Mouse (Mus musculus) forebrain, embryonic 16.5 days (tissue): ENCODE results near the gene Sorbs1. TPM values are rescaled to one million over a fixed set of nuclear protein-coding genes. Genes with fewer than 3 reads are reported as not detected.

Experiments
- ATAC-seq: fragments of 200-750 bp; cut with Nextera tagmentation; 2 replicates; pipeline ENCODE4 v1.8.0; 2017; ENCODE audit warnings: mild to moderate bottlenecking, moderate library complexity
- H3K27ac ChIP-seq: fragments of 300-500 bp; sonication (generic); 2 replicates; pipeline ENCODE4 v1.5.1; 2014; ENCODE audit warnings: low read length, control low read depth
- H3K27me3 ChIP-seq: fragments of 300-500 bp; sonication (generic); replicated peaks from 2 replicates; pipeline ENCODE4 v1.6.1; 2014; ENCODE audit warnings: low read length; ENCODE audit not compliant: control insufficient read depth, insufficient read depth
- H3K36me3 ChIP-seq: fragments of 300-500 bp; sonication (generic); 2 replicates; pipeline ENCODE4 v1.6.1; 2014; ENCODE audit not compliant: control insufficient read depth, insufficient read depth
- H3K4me1 ChIP-seq: fragments of 300-500 bp; sonication (generic); replicated peaks from 2 replicates; pipeline ENCODE4 v1.6.1; 2014; ENCODE audit warnings: low read length; ENCODE audit not compliant: control insufficient read depth, insufficient read depth
- H3K4me2 ChIP-seq: fragments of 300-500 bp; sonication (generic); 2 replicates; pipeline ENCODE4 v1.6.1; 2014; ENCODE audit warnings: mild to moderate bottlenecking, low read length, control low read depth
- H3K4me3 ChIP-seq: fragments of 300-500 bp; sonication (generic); replicated peaks from 2 replicates; pipeline ENCODE4 v1.5.1; 2014; ENCODE audit warnings: mild to moderate bottlenecking, low read length, control low read depth
- H3K9ac ChIP-seq: fragments of 300-500 bp; sonication (generic); replicated peaks from 2 replicates; pipeline ENCODE4 v1.6.1; 2014; ENCODE audit warnings: low read depth, low read length, control low read depth
- H3K9me3 ChIP-seq: fragments of 300-500 bp; sonication (generic); 2 replicates; pipeline ENCODE4 v1.6.1; 2016; ENCODE audit warnings: low read length; ENCODE audit not compliant: control insufficient read depth
- WGBS: fragments of 180-500 bp; shearing (Covaris S2); extraction: QIAGEN DNeasy Blood & Tissue Kit; methylation state at CpG from one replicate; pipeline ENCODE4 v1.1.7; 2014; 5-methylcytosine and 5-hydroxymethylcytosine counted together
- polyA plus RNA-seq: library from polyadenylated mRNA; unstranded; fragments of >200 nt; fragmentation: Nextera tagmentation; extraction: Ambion mirVana; gene quantifications from 2 replicates; pipeline ENCODE4 v1.2.1, GENCODE M21; 2015

Gene Sorbs1
- polyA plus RNA-seq, 1 experiment from 2014 or later = 128 TPM

GRCm38 (mm10) chr19:40275401-40276188 lies 238.0 kb downstream of the Sorbs1 start:
- Histone ChIP-seq H3K4me1 (peaks cover 12% of the 10 kb centered on the region), H3K4me2 (no peak overlapping the region), H3K27ac (no peak overlapping the region), H3K9ac (no peak overlapping the region), H3K9me3 (no peaks in the 10 kb centered on the region), H3K27me3 (peaks cover 19% of the 10 kb centered on the region), H3K4me3 (no peak overlapping the region), H3K36me3 (no peaks in the 10 kb centered on the region)
- 91% methylated on average over 14 of the region's 14 CpGs for WGBS
- no peak for ATAC-seq

DNA sequence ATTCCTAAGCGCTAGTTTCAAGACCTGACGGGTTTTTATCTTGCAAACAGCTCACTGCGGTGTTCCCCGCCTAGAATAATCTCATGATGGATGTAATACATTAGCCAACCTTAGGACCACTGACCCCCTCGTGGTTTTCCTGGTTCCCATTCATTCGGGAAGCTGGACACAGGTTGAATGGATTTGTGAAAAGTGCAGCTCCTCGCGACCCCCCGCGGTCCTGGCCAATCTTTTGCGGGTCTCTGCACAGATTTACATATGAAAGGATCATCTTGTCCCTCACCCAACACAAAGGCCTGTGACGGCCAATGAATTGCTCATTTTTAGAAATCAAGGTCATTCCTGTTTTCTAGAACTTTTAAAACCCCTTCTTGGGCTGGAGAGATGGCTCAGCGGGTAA lies 240.9 kb downstream of the Sorbs1 start:
- peaks cover 17% of the 10 kb centered on the region for H3K4me1 ChIP-seq
- no peaks in the 10 kb centered on the region for H3K36me3 ChIP-seq
- H3K4me2 ChIP-seq = no peak overlapping the region
- H3K9ac ChIP-seq = no peak overlapping the region
- no peak for ATAC-seq
- peaks cover 19% of the 10 kb centered on the region for H3K27me3 ChIP-seq
- WGBS = 8% methylated on average over 13 of the region's 13 CpGs
- H3K4me3 ChIP-seq = no peak overlapping the region
- no peaks in the 10 kb centered on the region for H3K9me3 ChIP-seq
- no peak overlapping the region for H3K27ac ChIP-seq

DNA sequence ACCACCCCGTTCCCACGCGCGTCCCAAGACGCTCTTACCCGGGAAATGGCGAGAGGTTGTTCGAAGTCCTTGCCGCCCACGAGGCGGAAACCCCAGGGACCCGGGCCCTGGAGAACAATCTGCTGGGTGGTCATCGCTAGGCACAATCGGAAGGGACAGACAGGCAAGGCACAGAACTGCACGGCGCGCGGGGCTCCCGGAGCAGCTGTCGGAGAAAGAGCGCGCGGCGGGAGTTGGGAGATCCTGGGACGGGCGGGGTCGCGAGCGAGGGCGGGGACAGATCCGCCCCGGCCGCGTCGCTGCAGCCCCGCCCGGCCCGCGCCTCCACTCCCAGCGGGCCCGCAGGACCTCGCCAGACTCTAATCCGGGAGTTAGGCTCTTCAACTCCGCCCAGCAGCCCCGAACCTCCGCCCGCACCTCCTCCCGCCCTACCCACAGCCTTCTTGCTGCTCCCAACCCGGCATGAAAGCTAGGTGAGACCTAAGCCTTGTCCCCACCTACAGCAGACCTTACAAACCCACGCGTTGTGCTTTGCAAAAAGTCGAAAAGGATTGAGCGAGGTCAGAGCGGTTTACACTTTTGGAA lies 242.2 kb downstream of the Sorbs1 start, which contains the start of gene Pdlim1:
Pdlim1 (minus strand) TSS at position 535 of the 585 bp plus-strand sequence.
- Histone ChIP-seq H3K27ac (no peak within 1 kb of the TSS), H3K4me2 (peak within 1 kb of the TSS; percentile 98), H3K36me3 (no peaks in the 10 kb centered on the region), H3K4me3 (peak within 1 kb of the TSS; percentile 56), H3K9me3 (no peaks in the 10 kb centered on the region), H3K4me1 (peaks cover 17% of the 10 kb centered on the region), H3K9ac (peak within 1 kb of the TSS; percentile 57), H3K27me3 (peaks cover 19% of the 10 kb centered on the region)
- WGBS = 1% methylated on average over 39 of the region's 54 CpGs
- peak; percentile 82 for ATAC-seq

DNA sequence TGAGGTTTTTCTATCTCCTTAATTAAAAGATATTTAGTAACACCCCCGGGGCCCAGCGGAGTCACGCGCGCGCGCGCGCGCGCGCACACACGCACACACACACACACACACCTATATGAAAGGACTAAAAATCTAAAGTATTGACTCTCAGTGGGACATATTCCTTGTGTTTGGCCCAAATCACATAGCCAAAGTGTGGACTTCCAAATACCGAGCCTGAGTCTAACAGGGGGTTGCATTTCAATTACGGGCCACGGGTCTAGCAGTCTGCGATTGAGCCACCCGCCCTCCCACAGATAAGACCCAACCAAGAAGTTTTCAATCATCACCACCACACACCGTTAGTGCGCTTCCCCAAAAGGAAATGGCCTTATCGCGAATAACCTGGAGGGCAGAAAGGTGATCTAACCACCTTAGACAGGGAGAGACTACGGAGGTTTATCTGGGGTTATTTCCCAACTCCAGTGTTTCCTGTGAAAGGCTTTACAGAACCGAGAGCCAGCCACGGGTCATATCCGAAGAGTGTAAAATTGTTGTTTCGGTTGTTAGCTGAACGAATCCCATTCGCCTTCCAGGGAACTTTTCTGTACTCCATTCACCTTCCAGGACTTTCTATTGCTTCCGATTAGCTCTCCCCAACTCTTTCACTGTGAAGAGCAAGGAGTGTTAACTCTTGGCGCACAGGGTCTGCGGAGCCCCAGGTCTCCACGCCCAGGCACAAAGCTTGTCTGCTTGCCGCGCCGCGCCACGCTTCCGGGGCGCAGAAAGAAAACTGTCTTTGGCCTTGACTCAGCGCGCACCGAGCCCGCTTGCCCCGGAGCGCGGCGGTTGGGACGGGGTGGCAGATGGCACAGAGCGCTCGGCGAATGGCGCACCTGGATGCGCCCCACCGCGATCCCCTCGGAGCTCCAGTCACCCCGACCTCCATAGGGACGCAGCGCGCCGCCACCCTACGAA lies 242.9 kb downstream of the Sorbs1 start:
- H3K4me1 ChIP-seq = peaks cover 17% of the 10 kb centered on the region
- peak overlapping the region; percentile 56 for H3K4me3 ChIP-seq

GRCm38 (mm10) chr19:40269526-40269925 lies 244.1 kb downstream of the Sorbs1 start:
- Histone ChIP-seq H3K36me3 (no peaks in the 10 kb centered on the region), H3K9ac (no peak overlapping the region), H3K4me1 (peaks cover 17% of the 10 kb centered on the region), H3K4me2 (no peak overlapping the region), H3K4me3 (no peak overlapping the region), H3K9me3 (no peaks in the 10 kb centered on the region), H3K27me3 (peaks cover 19% of the 10 kb centered on the region), H3K27ac (no peak overlapping the region)
- ATAC-seq = no peak; the same call in 1 of the 2 replicates
- WGBS = 27% methylated on average over 5 of the region's 5 CpGs

More for the DNA sequence above, 242.9 kb downstream of the Sorbs1 start:
- 8% methylated on average over 63 of the region's 63 CpGs for WGBS
- Histone ChIP-seq H3K27me3 (peaks cover 19% of the 10 kb centered on the region), H3K4me2 (peak overlapping the region; percentile 98), H3K9ac (peak overlapping the region; percentile 57), H3K27ac (no peak overlapping the region), H3K36me3 (no peaks in the 10 kb centered on the region), H3K9me3 (no peaks in the 10 kb centered on the region)
- peak; percentile 45 for ATAC-seq

DNA sequence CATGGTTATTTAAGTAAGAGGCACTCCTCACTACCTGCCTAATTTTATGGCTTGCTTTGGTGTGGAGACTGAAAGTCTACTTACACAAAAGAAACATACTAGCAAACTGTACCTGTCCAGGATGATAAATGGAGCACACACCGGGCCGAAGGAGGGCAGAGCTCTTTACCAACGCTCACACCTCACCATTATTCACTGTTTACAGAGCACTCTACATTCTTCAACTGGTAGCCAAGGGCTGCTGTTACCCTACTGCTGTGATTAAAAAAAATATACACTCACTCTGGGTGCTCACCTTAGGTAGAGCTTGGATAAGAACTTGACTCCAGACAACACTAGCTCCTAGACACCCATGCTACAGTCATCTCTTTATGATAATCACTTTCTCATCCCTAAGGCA lies 245.1 kb downstream of the Sorbs1 start:
- no peak overlapping the region for H3K4me3 ChIP-seq
- no peak overlapping the region for H3K9ac ChIP-seq
- H3K4me2 ChIP-seq = no peak overlapping the region
- peaks cover 17% of the 10 kb centered on the region for H3K4me1 ChIP-seq
- H3K27ac ChIP-seq = no peak overlapping the region
- H3K27me3 ChIP-seq = peaks cover 19% of the 10 kb centered on the region
- H3K36me3 ChIP-seq = no peaks in the 10 kb centered on the region
- no peak for ATAC-seq
- WGBS = 91% methylated on average over 3 of the region's 3 CpGs
- no peaks in the 10 kb centered on the region for H3K9me3 ChIP-seq

DNA sequence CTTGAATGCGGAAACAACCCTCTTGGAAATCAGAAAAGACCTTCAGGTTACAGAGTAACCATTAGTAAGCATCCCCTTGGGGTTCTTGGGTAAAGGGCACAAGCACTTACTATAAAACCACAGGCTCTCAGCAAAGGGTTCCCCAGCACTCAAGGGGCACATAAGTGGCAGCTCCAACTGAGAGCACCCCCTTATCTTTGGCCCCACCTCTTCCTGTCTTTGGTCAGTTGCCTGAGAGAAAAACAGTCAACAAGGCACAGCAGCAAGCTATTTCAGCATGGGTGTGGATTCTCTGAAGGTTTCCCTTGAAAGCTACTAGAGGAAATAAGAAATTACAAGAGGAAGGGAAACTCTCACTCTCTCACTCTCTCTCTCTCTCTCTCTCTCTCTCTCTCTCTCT lies 246.2 kb downstream of the Sorbs1 start:
- H3K4me1 ChIP-seq = peaks cover 17% of the 10 kb centered on the region
- 100% methylated on average over 1 of the region's 1 CpGs for WGBS
- ATAC-seq = no peak
- peaks cover 15% of the 10 kb centered on the region for H3K27me3 ChIP-seq
- no peaks in the 10 kb centered on the region for H3K36me3 ChIP-seq
- H3K9ac ChIP-seq = no peak overlapping the region
- no peak overlapping the region for H3K4me2 ChIP-seq
- H3K4me3 ChIP-seq = no peak overlapping the region
- no peak overlapping the region for H3K27ac ChIP-seq
- no peaks in the 10 kb centered on the region for H3K9me3 ChIP-seq

- Histone ChIP-seq H3K4me1 (no peaks in the 10 kb centered on the region), H3K4me3 (no peak overlapping the region), H3K4me2 (no peak overlapping the region), H3K9me3 (no peaks in the 10 kb centered on the region), H3K9ac (no peak overlapping the region), H3K27me3 (no peaks in the 10 kb centered on the region), H3K27ac (no peak overlapping the region), H3K36me3 (no peaks in the 10 kb centered on the region)
- WGBS = 93% methylated on average over 1 of the region's 1 CpGs
- no peak for ATAC-seq
Observed at GRCm38 (mm10) chr19:40259485-40259884, 254.1 kb downstream of the Sorbs1 start.

DNA sequence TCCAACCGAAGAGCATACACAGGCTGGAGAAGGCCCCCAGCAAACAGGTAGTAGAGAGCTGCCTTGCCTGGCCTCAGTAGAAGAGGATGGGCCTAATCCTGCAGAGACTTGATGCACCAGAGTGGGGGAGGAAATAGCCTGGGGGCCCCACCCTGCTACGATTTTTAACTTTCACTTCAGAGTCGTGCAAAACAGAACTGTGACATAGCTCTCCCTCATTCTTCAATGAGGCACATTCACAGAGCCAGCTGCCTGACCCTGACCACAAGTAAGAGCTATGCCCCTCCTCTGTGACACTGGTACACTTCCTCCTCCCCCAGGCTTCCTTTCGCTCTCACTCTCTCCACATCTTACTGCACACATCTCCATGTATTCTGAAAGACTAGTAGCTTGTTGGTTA lies 256.2 kb downstream of the Sorbs1 start:
- H3K4me2 ChIP-seq = no peak overlapping the region
- no peak overlapping the region for H3K4me3 ChIP-seq
- no peaks in the 10 kb centered on the region for H3K36me3 ChIP-seq
- WGBS = 72% methylated on average over 4 of the region's 4 CpGs
- no peaks in the 10 kb centered on the region for H3K9me3 ChIP-seq
- ATAC-seq = no peak
- no peaks in the 10 kb centered on the region for H3K4me1 ChIP-seq
- H3K27me3 ChIP-seq = no peaks in the 10 kb centered on the region
- H3K9ac ChIP-seq = no peak overlapping the region
- no peak overlapping the region for H3K27ac ChIP-seq
